In genomic region chr12:84327111-84327512, GRCm38 (mm10) we compare ENCODE assay signal across 10 mouse cellular contexts. TPM values are rescaled to one million over a fixed set of nuclear protein-coding genes. Genes with fewer than 3 reads are reported as not detected.
A peak's percentile ranks its signal among the peaks of the same experiment; 100 is the strongest.
DNase-seq lines count a peak whose midpoint lies in the region; ATAC-seq and TF ChIP-seq lines count a peak whose summit lies in the region.
"Had no signal": no experiment of that assay in that cellular context is flagged by ENCODE, and none has a peak within 500 bp of the region (broad histone marks: within the 10 kb centered on the region; RNA-seq: fewer than 3 reads in every experiment).

No protein-coding gene starts in this region.

- H3K4me1 ChIP-seq in liver, postnatal 0 days (ENCODE audit: insufficient read depth) = no peaks in the 10 kb centered on the region
- no peaks in the 10 kb centered on the region for H3K4me1 ChIP-seq in kidney, postnatal 0 days (replicated peaks; ENCODE audit: insufficient read depth, low read length)

- peaks cover 67% of the 10 kb centered on the region for H3K36me3 ChIP-seq in liver, postnatal 0 days (replicated peaks; ENCODE audit: insufficient read depth, low read length)
- peaks cover 22% of the 10 kb centered on the region for H3K36me3 ChIP-seq in kidney, postnatal 0 days (ENCODE audit: insufficient read depth, low read length)

- no peak for TF ChIP-seq EP300 in liver, postnatal 0 days (IDR thresholded peaks at IDR 0.05; ENCODE audit: low read depth)

- no peak for TF ChIP-seq CTCF in liver, postnatal 0 days (IDR thresholded peaks at IDR 0.05; ENCODE audit: low read depth)
- no peak for TF ChIP-seq CTCF in kidney, postnatal 0 days (IDR thresholded peaks at IDR 0.05; ENCODE audit: low read depth)

- DNase-seq in adrenal gland, adult 2 months = peak; percentile 29
- DNase-seq in adrenal gland, postnatal 25 days = no peak
- DNase-seq in liver, postnatal 0 days = no peak
- no peak for DNase-seq in liver
- peak; percentile 58 for DNase-seq in kidney, postnatal 0 days (ENCODE audit: low spot score)
- DNase-seq in spleen, adult 18-20 months = no peak
- DNase-seq in urinary bladder, postnatal 25 days (ENCODE audit: low spot score) = no peak

- H3K27ac ChIP-seq in liver, postnatal 0 days (ENCODE audit: low read depth) = no peak overlapping the region; the same call in 1 of the 2 replicates
- no peak overlapping the region for H3K27ac ChIP-seq in kidney, postnatal 0 days
- H3K27ac ChIP-seq: limb, embryonic 15.5 days had no signal

- H3K9me3 ChIP-seq in liver, postnatal 0 days (ENCODE audit: low read length) = no peaks in the 10 kb centered on the region
- no peaks in the 10 kb centered on the region for H3K9me3 ChIP-seq in kidney, postnatal 0 days (replicated peaks; ENCODE audit: low read length)
- H3K9me3 ChIP-seq: limb, embryonic 15.5 days had no signal

- ATAC-seq in liver, postnatal 0 days = peak; percentile 43
- ATAC-seq in kidney, postnatal 0 days (replicated peaks; ENCODE audit: low FRiP score, low read depth) = no peak
- no peak for ATAC-seq in erythroid progenitor cell, adult 5-6 weeks (replicated peaks; ENCODE audit: low FRiP score, poor library complexity, severe bottlenecking)
- ATAC-seq: midbrain, embryonic 16.5 days had no signal

- no peak overlapping the region for H3K9ac ChIP-seq in liver, postnatal 0 days (replicated peaks)
- H3K9ac ChIP-seq in kidney, postnatal 0 days (ENCODE audit: low read depth, low read length) = no peak overlapping the region
- H3K9ac ChIP-seq: limb, embryonic 15.5 days had no signal

- H3K4me3 ChIP-seq in liver, postnatal 0 days (ENCODE audit: low read depth, low read length) = no peak overlapping the region
- no peak overlapping the region for H3K4me3 ChIP-seq in kidney, postnatal 0 days (replicated peaks; ENCODE audit: low read depth, low read length)
- H3K4me3 ChIP-seq: limb, embryonic 15.5 days had no signal

- no peak overlapping the region for H3K4me2 ChIP-seq in liver, postnatal 0 days (ENCODE audit: low read depth, low read length)
- H3K4me2 ChIP-seq in kidney, postnatal 0 days (ENCODE audit: low read length) = no peak overlapping the region
- H3K4me2 ChIP-seq: limb, embryonic 15.5 days had no signal

- H3K27me3 ChIP-seq in liver, postnatal 0 days (ENCODE audit: insufficient read depth, low read length) = no peaks in the 10 kb centered on the region
- no peaks in the 10 kb centered on the region for H3K27me3 ChIP-seq in kidney, postnatal 0 days (ENCODE audit: insufficient read depth, low read length)
- H3K27me3 ChIP-seq: limb, embryonic 15.5 days had no signal

- 71% methylated on average over 4 of the region's 4 CpGs for WGBS in liver, postnatal 0 days (ENCODE audit: insufficient replicate concordance)
- 45% methylated on average over 4 of the region's 4 CpGs for WGBS in kidney, postnatal 0 days

RNA-seq across cellular contexts. Expression of gene Zfp410, which starts 10.5 kb away (rescaled TPM):
- total RNA-seq in adrenal gland, adult 2 months (2021) = 10 to 100 TPM; 26.4 to 39.6 TPM
- polyA plus RNA-seq in adrenal gland, adult 2 months (2012; rRNA removed) = 8.3 and 11.5 TPM in 2 replicates
- 41.4 and 42.0 TPM in 2 replicates for total RNA-seq in adrenal gland, postnatal 25 days (2021)
- polyA plus RNA-seq in liver, postnatal 0 days (2015; fragmentation: Nextera tagmentation; extraction: Ambion mirVana) = 19.0 and 22.7 TPM in 2 replicates
- polyA plus RNA-seq in kidney, postnatal 0 days (2015; fragmentation: Nextera tagmentation; extraction: Ambion mirVana) = 53.8 and 64.6 TPM in 2 replicates
- 54.1 and 72.5 TPM in 2 replicates for total RNA-seq in erythroid progenitor cell, adult 5-6 weeks (2015; ENCODE audit: low replicate concordance)
- 63.2 and 85.4 TPM in 2 replicates for total RNA-seq in erythroid progenitor cell, adult 5-6 weeks (2017; ENCODE audit: low replicate concordance)

RNA-seq across cellular contexts. Expression of gene Coq6, which starts 34.3 kb away (rescaled TPM):
- total RNA-seq in adrenal gland, adult 2 months (2021) = 10 to 100 TPM; 57.3 to 59.7 TPM
- polyA plus RNA-seq in adrenal gland, adult 2 months (2012; rRNA removed) = 65.9 and 78.5 TPM in 2 replicates
- 53.9 and 67.3 TPM in 2 replicates for total RNA-seq in adrenal gland, postnatal 25 days (2021)
- 17.6 and 18.7 TPM in 2 replicates for polyA plus RNA-seq in liver, postnatal 0 days (2015; fragmentation: Nextera tagmentation; extraction: Ambion mirVana)
- 36.0 and 40.9 TPM in 2 replicates for polyA plus RNA-seq in kidney, postnatal 0 days (2015; fragmentation: Nextera tagmentation; extraction: Ambion mirVana)
- 17.2 and 19.5 TPM in 2 replicates for total RNA-seq in erythroid progenitor cell, adult 5-6 weeks (2015; ENCODE audit: low replicate concordance)
- 5.6 and 14.4 TPM in 2 replicates for total RNA-seq in erythroid progenitor cell, adult 5-6 weeks (2017; ENCODE audit: low replicate concordance)

RNA-seq across cellular contexts. Expression of gene Fam161b, which starts 34.5 kb away (rescaled TPM):
- total RNA-seq in adrenal gland, adult 2 months (2021) = 1 to 10 TPM; 2.0 to 2.3 TPM
- polyA plus RNA-seq in adrenal gland, adult 2 months (2012; rRNA removed) = 0.87 and 0.99 TPM in 2 replicates
- total RNA-seq in adrenal gland, postnatal 25 days (2021) = 2.9 and 3.0 TPM in 2 replicates
- polyA plus RNA-seq in liver, postnatal 0 days (2015; fragmentation: Nextera tagmentation; extraction: Ambion mirVana) = 0.15 and 0.31 TPM in 2 replicates
- polyA plus RNA-seq in kidney, postnatal 0 days (2015; fragmentation: Nextera tagmentation; extraction: Ambion mirVana) = 2.0 and 2.1 TPM in 2 replicates
- total RNA-seq in erythroid progenitor cell, adult 5-6 weeks (2015; ENCODE audit: low replicate concordance) = 2.9 TPM in 1 of 2 replicates, not detected in the other
- total RNA-seq in erythroid progenitor cell, adult 5-6 weeks (2017; ENCODE audit: low replicate concordance) = 3.6 and 3.7 TPM in 2 replicates

RNA-seq across cellular contexts. Expression of gene Ptgr2, which starts 42.1 kb away (rescaled TPM):
- 10 to 100 TPM; 75.1 to 99.4 TPM for total RNA-seq in adrenal gland, adult 2 months (2021)
- polyA plus RNA-seq in adrenal gland, adult 2 months (2012; rRNA removed) = 4.2 and 7.6 TPM in 2 replicates
- total RNA-seq in adrenal gland, postnatal 25 days (2021) = 74.9 and 93.1 TPM in 2 replicates
- polyA plus RNA-seq in liver, postnatal 0 days (2015; fragmentation: Nextera tagmentation; extraction: Ambion mirVana) = 28.0 and 30.2 TPM in 2 replicates
- polyA plus RNA-seq in kidney, postnatal 0 days (2015; fragmentation: Nextera tagmentation; extraction: Ambion mirVana) = 45.6 and 51.3 TPM in 2 replicates
- 8.4 and 12.6 TPM in 2 replicates for total RNA-seq in erythroid progenitor cell, adult 5-6 weeks (2015; ENCODE audit: low replicate concordance)
- total RNA-seq in erythroid progenitor cell, adult 5-6 weeks (2017; ENCODE audit: low replicate concordance) = 29.3 and 32.6 TPM in 2 replicates

Comparison
In these comparisons a context has a peak if more than half of its experiments do, and no peak if none do; other contexts are left out.
1. DNase-seq: peak in adrenal gland, adult 2 months (single experiment) and kidney, postnatal 0 days (single experiment); none in adrenal gland, postnatal 25 days (single experiment), liver, postnatal 0 days (single experiment), liver (single experiment), spleen, adult 18-20 months (0 of 2) and urinary bladder, postnatal 25 days (single experiment).